Comparison of ENCODE assay signal across 8 mouse cellular contexts in genomic region chr14:40924378-40925113, GRCm38 (mm10). TPM values are rescaled to one million over a fixed set of nuclear protein-coding genes. Genes with fewer than 3 reads are reported as not detected.
DNase-seq lines count a peak whose midpoint lies in the region; ATAC-seq and TF ChIP-seq lines count a peak whose summit lies in the region.

No protein-coding gene starts in this region.

- no peaks in the 10 kb centered on the region for H3K9me3 ChIP-seq in hindbrain, embryonic 12.5 days (replicated peaks)
- H3K9me3 ChIP-seq in liver, embryonic 12.5 days (replicated peaks) = no peaks in the 10 kb centered on the region

- peak; percentile 48 for DNase-seq in layer of hippocampus, adult 11-12 months (ENCODE audit: low spot score)
- DNase-seq in layer of hippocampus, adult 8-10 months (ENCODE audit: low spot score in 2 of 2) = no peak
- DNase-seq in brain, adult 2 months (ENCODE audit: low read depth, low spot score) = peak; percentile 50
- DNase-seq in spleen, adult 2 months (ENCODE audit: low read depth in 1 of 2, low spot score in 2 of 2) = peak in 1 of 2 experiments; percentile 57
- no peak for DNase-seq in right cerebral cortex, postnatal 25 days
- no peak for DNase-seq in testis, postnatal 14 days (ENCODE audit: low spot score)

- H3K9ac ChIP-seq in hindbrain, embryonic 12.5 days = no peak overlapping the region
- H3K9ac ChIP-seq in liver, embryonic 12.5 days = no peak overlapping the region

- WGBS in hindbrain, embryonic 12.5 days = 55% methylated on average over 10 of the region's 10 CpGs
- WGBS in liver, embryonic 12.5 days (ENCODE audit: insufficient replicate concordance) = 24% methylated on average over 10 of the region's 10 CpGs
- 6% methylated on average over 10 of the region's 10 CpGs for WGBS in spleen, adult 2 months

- no peak for ATAC-seq in hindbrain, embryonic 12.5 days (ENCODE audit: low FRiP score)
- ATAC-seq in liver, embryonic 12.5 days = peak; percentile 43; the same call in 1 of the 2 replicates

- H3K4me1 ChIP-seq in hindbrain, embryonic 12.5 days = peaks cover 20% of the 10 kb centered on the region
- peaks cover 98% of the 10 kb centered on the region for H3K4me1 ChIP-seq in liver, embryonic 12.5 days
- peaks cover 39% of the 10 kb centered on the region; the same call in 1 of the 2 replicates for H3K4me1 ChIP-seq in spleen, adult 2 months (ENCODE audit: control insufficient read depth, insufficient read depth, insufficient read length)

- H3K4me3 ChIP-seq in hindbrain, embryonic 12.5 days = no peak overlapping the region
- no peak overlapping the region for H3K4me3 ChIP-seq in liver, embryonic 12.5 days
- H3K4me3 ChIP-seq in spleen, adult 2 months (ENCODE audit: extremely low read depth, insufficient read depth, insufficient read length) = no peak overlapping the region

- TF ChIP-seq POLR2A in spleen, adult 2 months (IDR thresholded peaks at IDR 0.05; ENCODE audit: low read depth, low read length) = no peak

- TF ChIP-seq CTCF in spleen, adult 2 months (IDR thresholded peaks at IDR 0.05; ENCODE audit: extremely low read depth, insufficient read depth, insufficient read length, insufficient replicate concordance) = no peak

- peak overlapping the region; percentile 40 for H3K27ac ChIP-seq in hindbrain, embryonic 12.5 days
- H3K27ac ChIP-seq in liver, embryonic 12.5 days = peak overlapping the region; percentile 42; the same call in 1 of the 2 replicates
- H3K27ac ChIP-seq in spleen, adult 2 months (ENCODE audit: insufficient read depth, low read length) = peak overlapping the region; percentile 71

- H3K36me3 ChIP-seq in hindbrain, embryonic 12.5 days = no peaks in the 10 kb centered on the region; the same call in 1 of the 2 replicates
- H3K36me3 ChIP-seq in liver, embryonic 12.5 days = peaks cover 23% of the 10 kb centered on the region; the same call in 1 of the 2 replicates
- peaks cover 1% of the 10 kb centered on the region; the same call in 1 of the 2 replicates for H3K36me3 ChIP-seq in spleen, adult 2 months (ENCODE audit: control insufficient read depth, insufficient read depth, low read length)

- no peaks in the 10 kb centered on the region for H3K27me3 ChIP-seq in hindbrain, embryonic 12.5 days
- H3K27me3 ChIP-seq in liver, embryonic 12.5 days (replicated peaks) = no peaks in the 10 kb centered on the region
- no peaks in the 10 kb centered on the region for H3K27me3 ChIP-seq in spleen, adult 2 months (ENCODE audit: control insufficient read depth, insufficient read depth, low read length)

- no peak overlapping the region for H3K4me2 ChIP-seq in hindbrain, embryonic 12.5 days (replicated peaks)
- H3K4me2 ChIP-seq in liver, embryonic 12.5 days = peak overlapping the region; percentile 33

RNA-seq across cellular contexts. Expression of gene Sh2d4b, which starts 31.5 kb away (rescaled TPM):
- 1 to 10 TPM; 1.7 to 2.6 (median 2.4) TPM for total RNA-seq in layer of hippocampus, adult 8-10 months (2022)
- 0.83 and 1.4 TPM in 2 replicates for polyA plus RNA-seq in hindbrain, embryonic 12.5 days (2016; fragmentation: Nextera tagmentation; extraction: Ambion mirVana)
- 0.16 and 0.20 TPM in 2 replicates for polyA plus RNA-seq in liver, embryonic 12.5 days (2016; fragmentation: Nextera tagmentation; extraction: Ambion mirVana)
- 0.42 and 0.48 TPM in 2 replicates for polyA plus RNA-seq in spleen, adult 2 months (2012; rRNA removed)

RNA-seq across cellular contexts. Expression of gene Tspan14, which starts 42.1 kb away (rescaled TPM):
- total RNA-seq in layer of hippocampus, adult 8-10 months (2022) = 10 to 100 TPM; 33.0 to 45.1 (median 38.3) TPM
- polyA plus RNA-seq in hindbrain, embryonic 12.5 days (2016; fragmentation: Nextera tagmentation; extraction: Ambion mirVana) = 84.3 and 95.0 TPM in 2 replicates
- polyA plus RNA-seq in liver, embryonic 12.5 days (2016; fragmentation: Nextera tagmentation; extraction: Ambion mirVana) = 44.5 and 44.6 TPM in 2 replicates
- 60.0 and 65.4 TPM in 2 replicates for polyA plus RNA-seq in spleen, adult 2 months (2012; rRNA removed)

Comparison
In these comparisons a context has a peak if more than half of its experiments do, and no peak if none do; other contexts are left out.
1. DNase-seq: peak in layer of hippocampus, adult 11-12 months (single experiment) and brain, adult 2 months (single experiment); none in layer of hippocampus, adult 8-10 months (0 of 2), right cerebral cortex, postnatal 25 days (single experiment) and testis, postnatal 14 days (single experiment).
2. Peak in every context shown above with its lines, with median percentiles within 50 percentile points of each other: H3K27ac ChIP-seq.